Mouse (Mus musculus) cerebellum, postnatal 36 days (tissue): Measurements from ENCODE around the gene Rhobtb1.

Experiments used
- DNase-seq, 2 experiments: peaks; one replicate each; pipeline ENCODE4 v3.0.0; 2021 to 2022; ENCODE audit warnings: mixed read lengths in 2 of 2

The Rhobtb1 gene

GRCm38 (mm10) chr10:69278764-69279606, 127.8 kb downstream of the Rhobtb1 start:
- DNase-seq, result no peak

GRCm38 (mm10) chr10:69279607-69279978, 128.4 kb downstream of the Rhobtb1 start:
- DNase-seq, result no peak

GRCm38 (mm10) chr10:69286939-69287338, 135.7 kb downstream of the Rhobtb1 start:
- DNase-seq, result no peak

- no peak for DNase-seq
These were observed 136.9 kb downstream of the Rhobtb1 start for GRCm38 (mm10) chr10:69288086-69288485.

GRCm38 (mm10) chr10:69288720-69289119, 137.5 kb downstream of the Rhobtb1 start:
- DNase-seq, result no peak

GRCm38 (mm10) chr10:69290736-69291135, 139.5 kb downstream of the Rhobtb1 start:
- no peak for DNase-seq

GRCm38 (mm10) chr10:69295919-69296318, 144.7 kb downstream of the Rhobtb1 start:
- no peak for DNase-seq

GRCm38 (mm10) chr10:69299985-69300384, 148.8 kb downstream of the Rhobtb1 start:
- DNase-seq, result no peak

GRCm38 (mm10) chr10:69302667-69303066, 151.4 kb downstream of the Rhobtb1 start:
- DNase-seq, result no peak

- no peak for DNase-seq
These were observed 153.6 kb downstream of the Rhobtb1 start for GRCm38 (mm10) chr10:69304819-69305218.

- DNase-seq, result no peak
These were observed 154.4 kb downstream of the Rhobtb1 start for GRCm38 (mm10) chr10:69305600-69305999.

GRCm38 (mm10) chr10:69306205-69306604, 155.0 kb downstream of the Rhobtb1 start:
- DNase-seq, result peak; percentile 9 to 15

GRCm38 (mm10) chr10:69307067-69307466, 155.8 kb downstream of the Rhobtb1 start:
- DNase-seq, result peak; percentile 39 to 48

GRCm38 (mm10) chr10:69309109-69309508, 157.9 kb downstream of the Rhobtb1 start:
- DNase-seq, result no peak

GRCm38 (mm10) chr10:69311867-69312266, 160.6 kb downstream of the Rhobtb1 start:
- DNase-seq, result no peak

- no peak for DNase-seq
These were observed 162.7 kb downstream of the Rhobtb1 start for GRCm38 (mm10) chr10:69313944-69314343.

- no peak for DNase-seq
These were observed 167.3 kb downstream of the Rhobtb1 start for GRCm38 (mm10) chr10:69318514-69318913.

GRCm38 (mm10) chr10:69320667-69321518, 169.7 kb downstream of the Rhobtb1 start:
- DNase-seq, result peak; percentile 68 to 74

GRCm38 (mm10) chr10:69321519-69322035, 170.3 kb downstream of the Rhobtb1 start:
- DNase-seq, result no peak

GRCm38 (mm10) chr10:69323986-69324385, 172.8 kb downstream of the Rhobtb1 start:
- no peak for DNase-seq

GRCm38 (mm10) chr10:69324816-69325215, 173.6 kb downstream of the Rhobtb1 start:
- no peak for DNase-seq

- DNase-seq, result peak; percentile 51 to 60
These were observed 175.2 kb downstream of the Rhobtb1 start for GRCm38 (mm10) chr10:69326433-69326832.

GRCm38 (mm10) chr10:69327362-69327761, 176.1 kb downstream of the Rhobtb1 start:
- no peak for DNase-seq
